ENCODE assay signal across 10 mouse cellular contexts in the genomic region with DNA sequence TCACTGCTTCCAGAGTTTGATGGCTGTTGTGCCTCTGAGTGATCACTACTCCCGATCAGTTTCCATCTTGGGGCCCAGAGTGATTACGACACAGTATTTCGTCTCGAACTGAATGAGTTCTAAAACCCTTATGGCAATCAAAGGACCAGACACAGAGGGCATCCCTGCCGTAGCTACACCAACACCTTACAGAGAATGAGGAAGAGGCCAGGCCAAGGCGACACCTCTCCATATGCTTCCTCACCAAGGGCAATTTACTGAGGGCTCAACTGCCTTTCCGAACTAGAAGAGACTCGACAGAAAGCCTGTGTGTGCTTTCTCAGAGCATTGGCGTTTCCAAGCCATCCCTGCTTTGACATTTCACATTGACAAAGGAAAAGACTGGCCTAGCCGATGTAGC.
A peak's percentile ranks its signal among the peaks of the same experiment; 100 is the strongest.
DNase-seq lines count a peak whose midpoint lies in the region; ATAC-seq and TF ChIP-seq lines count a peak whose summit lies in the region.
"Had no signal": no experiment of that assay in that cellular context is flagged by ENCODE, and none has a peak within 500 bp of the region (broad histone marks: within the 10 kb centered on the region; RNA-seq: fewer than 3 reads in every experiment).

No protein-coding gene starts in this region.

- H3K9ac ChIP-seq in heart, embryonic 11.5 days (ENCODE audit: low read depth, low read length), result peak overlapping the region; percentile 16; the same call in 1 of the 2 replicates
- H3K9ac ChIP-seq in kidney, embryonic 16.5 days (replicated peaks; ENCODE audit: low read length), result no peak overlapping the region
- no peak overlapping the region for H3K9ac ChIP-seq in hindbrain, postnatal 0 days (replicated peaks; ENCODE audit: low read length)

- 50% methylated on average over 10 of the region's 10 CpGs for WGBS in heart, embryonic 11.5 days (ENCODE audit: insufficient replicate concordance)
- WGBS in kidney, embryonic 16.5 days, result 24% methylated on average over 10 of the region's 10 CpGs
- WGBS in hindbrain, postnatal 0 days, result 62% methylated on average over 10 of the region's 10 CpGs

- TF ChIP-seq POLR2A in cortical plate, adult 2 months (IDR thresholded peaks at IDR 0.05; ENCODE audit: extremely low read depth, insufficient read depth, low read length), result no peak

- no peaks in the 10 kb centered on the region for H3K9me3 ChIP-seq in heart, embryonic 11.5 days (replicated peaks; ENCODE audit: control insufficient read depth, low read length)
- no peaks in the 10 kb centered on the region for H3K9me3 ChIP-seq in kidney, embryonic 16.5 days (ENCODE audit: low read length)
- H3K9me3 ChIP-seq in hindbrain, postnatal 0 days (ENCODE audit: low read length), result no peaks in the 10 kb centered on the region
- H3K9me3 ChIP-seq: forebrain, embryonic 10.5 days had no signal

- H3K27me3 ChIP-seq in heart, embryonic 11.5 days (ENCODE audit: control insufficient read depth, insufficient read depth, low read length), result no peaks in the 10 kb centered on the region
- H3K27me3 ChIP-seq in kidney, embryonic 16.5 days (ENCODE audit: insufficient read depth, low read length), result no peaks in the 10 kb centered on the region
- no peaks in the 10 kb centered on the region for H3K27me3 ChIP-seq in hindbrain, postnatal 0 days (ENCODE audit: insufficient read depth, low read length)

- DNase-seq in heart, adult 18-20 months, result no peak
- no peak for DNase-seq in kidney, adult 18-20 months
- DNase-seq in hindbrain, postnatal 0 days (ENCODE audit: low spot score), result no peak
- no peak for DNase-seq in gastrocnemius, postnatal 10 days
- DNase-seq: spleen, adult 18-20 months had no signal

- TF ChIP-seq CTCF in cortical plate, adult 2 months (IDR thresholded peaks at IDR 0.05; ENCODE audit: extremely low read depth, insufficient read depth, low read length), result no peak
- no peak for TF ChIP-seq CTCF in hindbrain, postnatal 0 days (IDR thresholded peaks at IDR 0.05; ENCODE audit: low read depth)

- H3K36me3 ChIP-seq in heart, embryonic 11.5 days (ENCODE audit: control insufficient read depth, insufficient read depth, low read length), result no peaks in the 10 kb centered on the region
- H3K36me3 ChIP-seq in kidney, embryonic 16.5 days (ENCODE audit: insufficient read depth, low read length), result no peaks in the 10 kb centered on the region
- no peaks in the 10 kb centered on the region for H3K36me3 ChIP-seq in hindbrain, postnatal 0 days (ENCODE audit: insufficient read depth, low read length)
- H3K36me3 ChIP-seq: forebrain, embryonic 10.5 days had no signal

- H3K4me3 ChIP-seq in heart, embryonic 11.5 days (ENCODE audit: low read depth, low read length), result peak overlapping the region; percentile 26; the same call in 1 of the 2 replicates
- peak overlapping the region; percentile 33 for H3K4me3 ChIP-seq in kidney, embryonic 16.5 days (ENCODE audit: low read length)
- H3K4me3 ChIP-seq in cortical plate, adult 2 months (ENCODE audit: insufficient read depth, low read length), result no peak overlapping the region
- H3K4me3 ChIP-seq in hindbrain, postnatal 0 days (ENCODE audit: low read length), result no peak overlapping the region
- H3K4me3 ChIP-seq: forebrain, embryonic 10.5 days had no signal

- ATAC-seq in heart, embryonic 11.5 days (replicated peaks; ENCODE audit: insufficient number of reproducible peaks, low FRiP score, low TSS enrichment), result no peak
- no peak for ATAC-seq in kidney, embryonic 16.5 days (ENCODE audit: low FRiP score, low TSS enrichment)
- ATAC-seq in hindbrain, postnatal 0 days, result peak; percentile 51
- no peak for ATAC-seq in megakaryocyte, adult 5-6 weeks (ENCODE audit: poor library complexity, severe bottlenecking)

- peak overlapping the region; percentile 63 for H3K4me2 ChIP-seq in heart, embryonic 11.5 days
- H3K4me2 ChIP-seq in kidney, embryonic 16.5 days (replicated peaks; ENCODE audit: low read depth, low read length), result peak overlapping the region; percentile 57
- H3K4me2 ChIP-seq in hindbrain, postnatal 0 days (ENCODE audit: low read depth, low read length), result peak overlapping the region; percentile 32; the same call in 1 of the 2 replicates

- no peaks in the 10 kb centered on the region for H3K4me1 ChIP-seq in heart, embryonic 11.5 days (ENCODE audit: control insufficient read depth, insufficient read depth, low read length)
- H3K4me1 ChIP-seq in kidney, embryonic 16.5 days (ENCODE audit: insufficient read depth, low read length), result 0 out of 2 replicates have a peak, but pooled peaks cover 8% of the 10 kb centered on the region
- peaks cover 2% of the 10 kb centered on the region for H3K4me1 ChIP-seq in cortical plate, adult 2 months (ENCODE audit: control insufficient read depth, insufficient read depth, low read length)
- no peaks in the 10 kb centered on the region; the same call in 1 of the 2 replicates for H3K4me1 ChIP-seq in hindbrain, postnatal 0 days (ENCODE audit: insufficient read depth, low read length)

- H3K27ac ChIP-seq in heart, embryonic 11.5 days (ENCODE audit: low read depth, low read length), result peak overlapping the region; percentile 30; the same call in 1 of the 2 replicates
- H3K27ac ChIP-seq in kidney, embryonic 16.5 days (ENCODE audit: low read length), result no peak overlapping the region; the same call in 1 of the 2 replicates
- H3K27ac ChIP-seq in cortical plate, adult 2 months (ENCODE audit: insufficient read depth, low read length), result peak overlapping the region; percentile 27
- peak overlapping the region; percentile 56; the same call in 1 of the 2 replicates for H3K27ac ChIP-seq in hindbrain, postnatal 0 days

Comparison
In these comparisons a context has a peak if more than half of its experiments do, and no peak if none do; other contexts are left out.
1. H3K4me3 ChIP-seq: peak in heart, embryonic 11.5 days (single experiment) and kidney, embryonic 16.5 days (single experiment); none in cortical plate, adult 2 months (single experiment) and hindbrain, postnatal 0 days (single experiment).
2. Peak in every context shown above with its lines, with median percentiles within 50 percentile points of each other: H3K4me2 ChIP-seq.